Mouse (Mus musculus): ENCODE measurements around the gene Rnf5.

Gene Rnf5

DNA sequence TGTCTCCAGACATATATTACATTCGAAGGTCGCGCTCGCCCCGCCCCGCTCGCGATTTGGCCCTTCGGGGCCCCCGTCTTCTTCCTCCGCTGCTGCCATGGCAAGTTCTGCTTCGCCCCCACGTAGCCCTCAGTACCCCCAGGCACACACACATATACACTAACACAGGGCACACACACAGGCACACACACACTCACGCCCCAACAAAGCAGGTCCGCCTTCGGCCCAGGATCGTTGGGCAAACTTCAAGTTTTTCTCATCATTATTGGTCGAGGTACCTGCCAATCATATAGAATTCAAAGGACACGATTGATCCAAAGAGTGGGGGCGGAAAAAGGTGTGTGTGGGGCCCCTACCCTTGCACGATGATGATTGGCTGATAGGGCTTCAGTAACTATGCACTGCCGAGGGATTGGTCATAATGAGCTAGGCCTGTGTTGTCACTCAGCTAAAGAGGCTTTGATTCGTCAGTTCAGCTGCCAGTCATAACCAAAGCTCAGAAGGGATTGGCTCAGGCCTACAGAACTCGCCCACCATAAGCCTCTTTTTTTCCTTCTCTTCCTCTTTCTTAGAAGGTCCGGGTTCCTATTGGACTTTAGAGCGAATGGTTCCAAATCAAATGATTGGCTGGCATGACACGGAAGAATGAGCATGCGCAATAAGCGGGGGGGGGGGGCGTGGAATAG lies at the start of gene Rnf5:
Gene Rnf5 (minus strand): TSS at position 316 of the 686 bp plus-strand sequence.
- peak; percentile 82 for DNase-seq (ENCODE audit: extremely low spot score, low spot score)

DNA sequence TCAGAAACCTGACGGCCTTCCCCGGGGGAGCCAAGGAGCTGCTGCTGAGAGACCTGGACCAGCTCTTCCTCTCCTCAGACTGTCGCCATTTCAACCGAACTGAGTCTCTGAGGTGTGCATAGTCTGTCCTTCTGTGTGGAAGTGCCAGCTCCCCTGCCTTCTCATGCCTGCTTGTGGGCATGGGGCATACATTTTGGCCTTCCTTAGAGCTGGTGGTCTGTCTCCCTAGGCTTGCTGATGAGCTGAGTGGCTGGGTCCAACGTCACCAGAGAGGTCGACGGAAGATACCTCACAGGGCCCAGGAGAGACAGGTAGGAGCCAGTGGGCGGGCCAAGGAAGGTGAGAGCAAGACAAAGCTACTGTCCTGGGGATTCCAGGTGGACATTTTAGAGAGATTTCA lies 49.5 kb upstream of the Rnf5 start:
- DNase-seq (ENCODE audit: extremely low spot score, low spot score) = no peak

DNA sequence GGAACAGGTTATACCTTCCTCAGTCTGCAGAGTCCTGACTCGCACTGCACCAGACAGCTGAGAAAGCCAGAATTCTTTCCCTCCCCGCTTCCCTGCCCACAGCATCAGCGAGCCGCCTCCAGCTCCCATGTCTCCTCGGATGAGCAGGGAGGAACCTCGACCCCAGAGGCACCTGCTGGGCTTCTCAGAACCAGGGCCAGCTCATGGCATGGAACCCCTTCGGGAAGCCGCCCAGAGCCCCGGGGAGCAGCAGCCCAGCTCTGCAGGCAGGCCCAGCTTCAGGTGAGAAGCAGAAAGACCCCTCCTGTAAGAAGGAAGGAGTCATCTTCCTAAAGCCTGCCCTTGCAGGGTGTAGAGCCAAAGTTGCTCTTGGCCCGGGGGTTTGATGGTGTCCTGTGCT lies 49.1 kb upstream of the Rnf5 start:
- no peak for DNase-seq (ENCODE audit: extremely low spot score, low spot score)

DNA sequence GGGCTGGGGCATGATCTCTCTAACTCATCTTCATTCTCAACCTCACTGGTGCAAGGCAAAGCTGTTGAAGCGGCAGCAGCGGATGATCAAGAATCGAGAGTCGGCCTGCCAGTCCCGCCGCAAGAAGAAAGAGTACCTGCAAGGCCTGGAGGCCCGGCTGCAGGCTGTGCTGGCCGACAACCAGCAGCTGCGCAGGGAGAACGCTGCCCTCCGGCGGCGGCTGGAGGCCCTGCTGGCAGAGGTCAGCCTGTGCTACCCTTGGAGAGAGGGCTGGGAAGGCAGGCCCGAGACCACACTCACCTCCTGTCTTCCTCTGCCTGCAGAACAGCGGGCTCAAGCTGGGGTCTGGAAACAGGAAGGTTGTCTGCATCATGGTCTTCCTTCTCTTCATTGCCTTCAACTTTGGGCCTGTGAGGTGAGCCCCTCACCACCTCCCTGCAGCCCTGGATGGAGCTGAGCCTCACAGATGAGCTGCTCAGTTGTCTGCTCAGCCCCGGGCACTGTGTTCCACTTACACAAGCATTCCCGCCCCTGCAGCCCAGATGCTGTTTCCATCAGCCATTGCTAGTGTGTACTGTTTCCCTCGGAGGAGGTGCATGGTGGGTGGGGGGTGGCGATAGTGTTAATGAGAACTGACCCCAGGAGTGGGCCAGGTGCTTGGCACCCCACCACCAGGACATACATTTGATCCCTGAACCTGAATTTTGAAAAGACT lies 48.2 kb upstream of the Rnf5 start:
- DNase-seq (ENCODE audit: extremely low spot score, low spot score) = no peak

DNA sequence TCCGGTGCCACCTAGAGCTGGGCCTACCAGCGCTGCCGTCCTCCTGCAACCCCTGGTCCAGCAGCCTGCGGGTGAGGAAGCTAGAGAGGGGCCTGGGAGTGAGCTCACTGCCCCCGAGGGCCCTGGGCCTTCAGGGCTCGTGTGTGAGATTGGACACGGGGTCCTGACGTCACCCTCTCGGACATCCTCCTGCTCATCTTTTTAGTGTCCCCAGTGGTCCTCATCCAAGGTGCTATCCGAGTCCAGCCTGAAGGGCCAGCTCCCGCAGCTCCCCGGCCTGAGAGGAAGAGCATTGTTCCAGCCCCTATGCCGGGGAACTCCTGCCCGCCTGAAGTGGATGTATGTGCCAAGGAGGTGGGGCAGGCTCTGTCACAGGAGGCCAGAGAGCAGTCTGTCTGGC lies 47.3 kb upstream of the Rnf5 start:
- no peak for DNase-seq (ENCODE audit: extremely low spot score, low spot score)

DNA sequence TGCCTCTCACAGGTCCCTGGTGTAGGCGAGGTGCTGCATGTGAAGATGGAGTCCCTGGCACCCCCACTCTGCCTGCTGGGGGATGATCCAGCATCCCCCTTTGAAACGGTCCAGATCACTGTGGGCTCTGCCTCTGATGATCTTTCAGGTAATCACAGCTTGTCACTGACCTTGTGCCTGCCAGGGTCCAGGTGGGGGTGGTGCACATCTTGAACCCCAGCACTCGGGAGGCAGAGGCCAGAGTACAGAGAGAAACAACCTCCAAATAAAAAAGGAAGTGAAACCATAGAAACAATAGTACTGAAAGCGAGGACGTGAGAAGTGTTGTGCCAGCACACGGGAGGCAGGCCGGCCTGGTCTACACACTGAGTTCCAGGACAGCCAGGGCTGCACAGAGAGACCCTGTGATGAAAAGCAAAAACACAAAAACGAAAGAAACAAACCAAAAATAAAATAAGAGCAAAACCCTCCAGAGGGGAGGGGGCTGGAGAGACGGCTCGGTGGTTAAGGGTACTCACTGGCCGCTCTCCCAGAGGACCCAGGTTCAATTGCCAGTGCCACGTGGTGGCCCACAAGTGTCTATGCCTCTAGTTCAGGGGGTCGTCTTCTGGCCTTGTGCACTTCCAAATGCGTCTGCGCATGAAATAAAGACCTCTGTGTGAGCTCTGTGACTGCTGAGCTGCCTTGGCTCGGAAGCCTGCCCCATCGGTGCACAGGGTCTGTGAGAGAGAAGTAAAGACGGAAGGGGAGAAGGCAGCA lies 45.8 kb upstream of the Rnf5 start:
- DNase-seq (ENCODE audit: extremely low spot score, low spot score) = no peak

DNA sequence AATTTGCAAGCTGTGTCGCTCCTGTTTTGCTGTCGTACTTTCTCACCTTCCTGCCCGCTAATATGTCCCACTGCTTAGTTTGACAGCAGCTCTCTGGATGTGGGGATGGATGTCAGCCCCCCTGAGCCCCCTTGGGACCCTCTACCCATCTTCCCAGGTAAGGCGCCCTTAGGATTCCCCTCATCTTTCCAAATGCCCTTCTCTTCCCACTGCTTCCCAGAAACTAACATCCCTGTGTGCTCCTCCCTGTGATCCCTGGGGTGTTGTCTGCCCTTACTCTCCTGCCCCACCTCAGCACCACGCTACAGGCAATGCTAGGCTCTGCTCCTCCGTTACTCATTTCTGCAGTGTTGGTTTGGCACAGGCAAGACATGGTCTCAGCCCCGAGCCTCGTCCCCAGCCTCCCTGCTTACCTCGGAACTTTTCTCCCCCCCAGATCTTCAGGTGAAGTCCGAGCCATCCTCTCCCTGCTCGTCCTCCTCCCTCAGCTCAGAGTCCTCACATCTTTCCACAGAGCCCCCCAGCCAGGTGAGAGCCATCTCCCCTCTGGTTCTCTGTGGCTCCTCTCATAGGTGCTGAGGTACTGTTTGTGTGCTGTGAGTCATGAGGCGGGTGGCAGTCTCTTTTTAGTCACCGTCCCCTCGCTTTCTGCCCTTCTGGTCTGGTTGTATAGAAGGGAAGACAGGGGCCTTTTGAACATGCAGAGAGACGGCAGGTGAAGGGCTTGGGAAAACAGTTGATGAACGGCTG lies 44.8 kb upstream of the Rnf5 start:
- DNase-seq (ENCODE audit: extremely low spot score, low spot score) = no peak

DNA sequence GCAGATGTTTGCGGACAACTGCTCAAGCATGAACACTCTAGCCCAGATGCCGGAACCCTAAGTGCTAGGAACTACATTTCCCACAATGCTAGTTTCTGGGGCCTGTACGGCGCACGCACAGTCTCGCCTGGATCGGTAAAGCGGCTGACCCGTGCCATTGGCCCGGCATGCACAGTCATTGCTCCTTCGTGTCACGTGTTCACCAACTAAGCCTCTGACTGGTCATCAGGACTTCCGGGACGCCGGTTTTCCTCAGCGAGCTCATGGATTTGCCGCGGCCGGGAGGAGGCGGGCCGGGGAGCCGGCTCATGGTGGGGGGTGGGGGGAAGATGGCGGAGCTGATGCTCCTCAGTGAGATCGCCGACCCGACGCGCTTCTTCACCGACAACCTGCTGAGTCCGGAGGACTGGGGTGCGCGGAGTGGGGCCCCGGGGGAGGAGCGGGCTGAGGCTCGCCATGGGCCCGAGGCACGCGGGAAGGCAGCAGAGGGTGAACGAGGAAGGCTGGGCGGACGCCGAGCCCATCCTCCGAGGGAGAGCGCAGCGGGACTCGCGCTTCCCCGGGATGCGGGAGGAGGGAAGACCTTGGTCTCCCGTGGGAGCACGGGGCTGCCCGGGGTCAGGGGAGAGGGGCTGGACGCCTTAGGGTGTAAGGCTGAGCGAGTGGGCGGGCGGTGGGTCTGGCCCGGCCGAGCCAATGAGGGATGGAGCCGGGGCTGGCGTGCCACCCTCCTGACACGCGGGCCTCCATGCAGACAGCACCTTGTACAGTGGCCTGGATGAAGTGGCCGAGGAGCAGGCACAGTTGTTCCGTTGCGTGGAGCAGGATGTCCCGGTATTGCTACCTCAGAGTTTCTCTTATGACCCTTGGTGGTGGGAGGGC lies 43.7 kb upstream of the Rnf5 start, which contains the start of gene Atf6b:
Gene Atf6b (plus strand): TSS at position 241 of the 882 bp plus-strand sequence.
- DNase-seq (ENCODE audit: extremely low spot score, low spot score) = peak; percentile 88

DNA sequence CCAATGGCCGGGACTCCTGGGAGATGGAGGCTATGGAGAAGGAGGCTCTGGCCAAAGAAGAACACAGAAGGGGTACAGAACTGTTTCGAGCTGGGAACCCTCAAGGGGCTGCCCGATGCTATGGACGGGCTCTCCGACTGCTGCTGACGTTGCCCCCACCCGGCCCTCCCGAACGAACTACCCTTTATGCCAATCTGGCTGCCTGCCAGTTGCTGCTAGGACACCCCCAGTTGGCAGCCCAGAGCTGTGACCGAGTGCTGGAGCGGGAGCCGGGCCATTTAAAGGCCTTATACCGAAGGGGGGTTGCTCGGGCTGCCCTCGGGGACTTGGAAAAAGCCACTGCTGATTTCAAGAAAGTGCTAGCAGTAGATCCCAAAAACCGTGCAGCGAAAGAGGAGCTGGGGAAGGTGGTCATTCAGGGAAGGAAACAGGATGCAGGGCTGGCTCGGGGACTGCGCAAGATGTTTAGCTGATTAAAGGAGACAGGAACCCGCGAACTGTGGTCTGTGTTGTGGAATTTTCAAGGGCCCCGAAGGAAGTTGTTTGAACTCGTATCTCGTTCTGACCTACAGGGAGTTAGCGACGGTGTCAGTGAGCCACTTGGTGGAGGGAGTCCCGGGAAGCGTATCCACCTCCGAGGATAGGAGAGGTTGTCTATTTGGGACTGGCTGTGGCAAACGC lies 42.5 kb upstream of the Rnf5 start:
- no peak for DNase-seq (ENCODE audit: extremely low spot score, low spot score)

DNA sequence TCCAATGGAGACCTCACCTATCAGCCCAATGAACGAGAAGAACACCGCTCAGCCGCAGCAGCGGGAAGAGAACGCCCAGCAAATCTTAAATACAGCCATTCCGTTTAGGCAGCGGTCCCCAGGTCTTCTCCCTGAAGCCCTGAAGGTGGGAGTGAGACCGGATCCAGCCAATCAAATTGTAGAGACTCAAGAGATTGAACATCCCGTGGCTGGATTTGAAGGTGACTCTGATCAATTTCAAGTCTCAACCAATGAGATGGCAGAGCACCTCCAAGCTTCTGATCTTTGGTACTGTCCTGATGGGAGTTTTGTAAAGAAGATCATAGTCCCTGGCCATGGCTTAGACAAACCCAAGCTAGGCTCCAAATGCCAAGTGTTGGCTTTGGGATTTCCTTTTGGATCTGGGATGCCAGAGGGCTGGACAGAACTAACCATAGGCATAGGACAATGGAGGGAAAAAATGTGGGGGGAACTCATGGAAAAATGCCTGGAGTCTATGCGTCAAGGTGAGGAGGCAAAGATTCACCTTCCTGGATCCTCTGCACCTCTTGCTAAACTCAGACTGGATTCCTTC lies 41.9 kb upstream of the Rnf5 start:
- no peak for DNase-seq (ENCODE audit: extremely low spot score, low spot score)

DNA sequence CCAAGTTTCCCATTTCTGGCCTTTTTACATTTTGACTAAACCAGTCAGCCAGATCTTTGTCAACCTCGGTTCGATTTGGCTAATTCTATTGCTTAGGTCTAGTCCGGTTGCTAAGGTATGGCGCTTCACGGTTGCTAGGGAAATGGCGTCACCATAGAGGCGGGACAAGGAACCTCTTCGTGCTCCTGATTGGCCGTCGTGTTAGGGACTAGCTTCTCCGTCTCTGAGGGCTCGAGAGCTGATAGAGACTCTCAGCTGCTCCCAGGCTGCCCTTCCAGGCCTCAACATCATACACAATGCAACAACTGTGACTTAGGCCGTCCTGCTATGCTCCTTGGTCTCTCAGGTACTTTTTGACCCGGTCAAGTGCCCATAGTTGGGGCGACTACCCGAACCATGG lies 41.1 kb upstream of the Rnf5 start, which contains the start of gene Fkbpl:
Gene Fkbpl (plus strand): TSS at position 157 of the 400 bp plus-strand sequence.
- DNase-seq (ENCODE audit: extremely low spot score, low spot score) = peak; percentile 92

DNA sequence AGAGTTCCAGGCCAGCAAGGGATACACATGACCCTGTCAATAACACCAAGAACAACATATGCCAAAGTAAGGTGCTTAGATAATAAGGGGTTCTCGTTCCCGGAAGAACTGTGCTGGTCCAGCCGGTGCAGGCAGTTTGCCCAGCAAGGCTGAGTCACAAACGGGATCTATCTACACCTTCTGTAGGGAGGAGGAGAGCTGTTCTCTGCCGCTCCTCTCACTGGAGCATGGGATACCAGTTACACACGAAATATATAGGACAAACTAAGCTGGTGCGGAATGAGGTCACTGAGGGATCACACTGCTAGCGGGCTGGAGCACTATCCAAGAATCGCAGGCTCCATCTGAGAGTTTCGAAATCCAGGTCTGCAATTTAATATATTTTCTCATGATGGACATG lies 40.5 kb upstream of the Rnf5 start:
- no peak for DNase-seq (ENCODE audit: extremely low spot score, low spot score)

DNA sequence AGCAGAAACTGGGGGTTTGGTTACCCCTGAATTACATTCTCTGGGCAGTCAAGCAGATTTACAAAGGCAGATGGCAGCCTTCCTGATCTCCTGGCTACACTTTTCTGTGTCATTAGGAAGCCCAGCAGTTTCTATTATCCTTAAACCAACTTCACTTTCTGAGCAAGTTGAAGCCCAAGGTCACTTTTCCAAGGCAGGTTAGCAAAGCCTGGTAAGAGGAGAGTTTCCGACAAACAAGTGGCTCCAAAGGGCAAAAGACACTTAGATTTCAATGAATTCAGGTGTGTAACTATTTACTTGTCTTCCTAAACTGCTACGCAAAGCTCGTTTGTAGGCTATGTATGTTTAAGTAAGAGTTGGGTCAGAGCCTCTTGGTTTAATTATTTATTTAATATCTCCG lies 39.9 kb upstream of the Rnf5 start:
- DNase-seq (ENCODE audit: extremely low spot score, low spot score) = no peak

DNA sequence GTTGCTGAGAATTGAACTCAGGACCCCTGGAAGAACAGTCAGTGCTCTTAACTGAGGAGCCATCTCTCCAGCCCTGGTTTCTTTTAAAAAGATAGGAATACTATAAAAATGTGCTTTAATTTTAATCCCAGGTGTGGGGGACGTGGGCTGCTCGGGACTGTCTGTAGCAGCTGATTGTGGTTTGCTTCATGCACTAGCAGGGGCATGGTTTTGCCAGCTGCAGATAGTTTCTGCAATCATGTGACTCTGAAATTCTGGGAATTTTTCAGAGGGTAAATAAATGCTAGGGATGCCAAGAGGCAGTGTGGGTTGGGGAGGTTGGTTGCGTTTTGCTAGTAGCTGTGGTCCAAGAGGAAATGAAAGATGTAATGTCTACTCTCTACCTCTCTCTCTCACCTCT lies 38.5 kb upstream of the Rnf5 start:
- DNase-seq (ENCODE audit: extremely low spot score, low spot score) = no peak

DNA sequence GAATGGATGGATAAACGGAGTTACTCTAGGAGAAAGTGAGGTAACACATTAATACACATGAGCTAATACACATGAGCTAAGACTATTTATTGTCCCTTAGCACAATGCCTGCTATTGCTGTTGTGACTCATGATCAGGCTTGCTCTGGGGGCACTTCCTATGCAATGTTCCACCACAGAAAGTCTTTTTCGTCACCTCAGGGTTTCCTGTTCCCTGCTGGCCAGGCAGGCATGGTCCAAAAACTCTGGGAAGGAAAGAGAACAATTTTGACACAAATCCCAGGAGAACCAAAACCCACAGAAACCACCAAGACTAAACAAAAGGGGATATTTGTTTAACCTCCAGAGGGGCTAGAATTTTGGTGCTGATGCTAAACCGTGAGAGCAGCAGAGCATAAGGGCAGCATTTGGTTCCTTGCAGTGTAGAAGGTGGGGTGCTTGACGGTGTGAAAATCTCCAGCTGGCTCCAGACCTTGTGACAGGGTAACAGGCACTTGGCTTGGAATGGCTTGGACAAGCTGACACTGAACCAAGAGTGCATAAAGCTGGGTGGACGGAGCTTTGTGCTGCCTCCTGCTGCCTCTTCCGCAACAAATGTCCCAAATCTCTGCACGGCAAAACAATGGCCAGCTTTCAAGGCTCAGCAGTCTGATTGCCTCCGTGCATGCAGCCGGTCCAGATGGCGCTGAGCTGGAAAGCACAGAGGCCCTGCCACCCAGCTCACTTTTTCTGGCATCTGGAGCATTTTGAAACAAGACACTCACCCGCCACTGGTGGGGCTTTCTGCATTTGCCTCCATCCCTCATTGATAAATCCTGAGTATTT lies 37.5 kb upstream of the Rnf5 start:
- peak; percentile 54 for DNase-seq (ENCODE audit: extremely low spot score, low spot score)

DNA sequence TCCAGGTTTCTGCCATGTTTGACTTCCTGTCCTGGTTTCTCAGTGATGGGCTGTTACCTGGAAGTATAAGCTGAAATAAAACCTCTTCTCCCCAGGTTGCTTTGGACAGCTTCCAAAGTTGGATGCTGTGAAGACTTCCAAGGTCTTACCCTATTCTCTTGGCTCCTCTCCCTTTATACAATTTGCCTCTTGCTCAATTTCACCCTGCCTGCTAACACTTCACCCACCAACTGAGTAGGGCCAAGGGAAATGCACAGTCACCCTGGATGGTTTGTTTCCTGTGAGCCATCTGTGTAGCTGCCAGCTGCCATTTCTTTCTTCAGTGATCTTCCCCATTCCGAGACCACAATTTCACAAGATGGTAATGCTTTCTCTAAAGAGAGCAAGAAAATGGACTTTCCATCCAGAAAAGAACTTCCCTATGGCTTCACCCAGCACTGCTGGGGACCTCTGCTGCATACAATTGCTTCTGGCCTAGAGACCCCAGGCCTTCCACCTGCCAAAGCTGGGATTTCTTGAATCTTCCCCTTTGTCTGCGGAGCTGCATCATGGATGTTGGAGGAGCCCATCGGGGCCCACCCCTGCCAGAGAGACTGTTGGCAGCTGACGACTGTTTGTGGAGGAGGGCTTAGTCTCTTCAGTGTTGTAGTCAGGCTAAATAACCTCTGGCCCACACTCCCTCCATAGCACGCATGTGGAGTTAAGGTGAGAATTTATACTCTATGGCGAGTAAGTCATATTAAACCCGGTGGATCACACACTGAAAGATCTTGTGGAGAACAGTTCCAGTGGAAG lies 36.2 kb upstream of the Rnf5 start:
- DNase-seq (ENCODE audit: extremely low spot score, low spot score) = no peak

DNA sequence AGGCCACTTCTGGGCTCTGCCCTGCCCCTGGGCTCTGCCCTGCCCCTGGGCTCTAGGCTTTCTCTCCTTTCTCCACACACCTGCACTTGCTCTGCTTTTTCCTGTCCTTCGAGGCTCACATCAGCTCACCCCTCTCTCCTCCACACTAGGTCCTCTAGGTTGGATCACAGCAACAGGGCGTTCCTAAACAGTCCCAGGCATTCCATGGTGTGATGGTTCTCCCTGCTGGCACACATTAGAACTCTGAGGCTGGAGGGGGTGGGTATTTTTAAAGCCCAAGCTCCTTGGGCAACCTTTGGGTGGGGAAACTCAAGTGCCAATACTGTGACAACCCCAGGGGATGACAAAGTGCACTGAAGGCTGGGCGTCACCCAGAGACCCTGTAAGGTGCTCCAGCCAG lies 34.0 kb upstream of the Rnf5 start:
- no peak for DNase-seq (ENCODE audit: extremely low spot score, low spot score)

DNA sequence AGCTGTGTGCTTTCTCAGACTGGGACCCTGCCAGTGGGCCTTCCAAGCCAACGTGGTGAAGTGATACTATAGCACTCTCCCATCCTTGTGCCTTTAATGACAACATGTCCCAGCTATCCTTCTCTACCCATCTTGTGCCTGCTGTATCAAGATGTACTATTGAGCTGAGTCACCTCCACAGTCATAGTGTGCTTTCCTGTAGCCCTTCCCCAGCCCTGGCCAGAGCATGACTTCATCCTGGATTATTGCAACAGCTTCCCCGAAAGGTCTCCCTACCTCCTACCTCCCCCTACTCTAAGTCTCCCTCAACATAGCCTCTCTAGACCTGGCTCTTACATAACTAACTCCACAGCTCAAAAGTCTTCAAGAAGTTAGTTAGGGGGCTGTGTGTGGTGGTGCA lies 32.2 kb upstream of the Rnf5 start:
- DNase-seq (ENCODE audit: extremely low spot score, low spot score) = no peak
